Mouse (Mus musculus) liver, embryonic 16.5 days (tissue): ENCODE measurements at regions not wholly inside any gene's neighbourhood (a gene's known extent, or its start where the extent isn't known, plus 50 kb on each side); places are given as distances from the start of the nearest gene placed in this dataset.

Experiments
- ATAC-seq: fragments of 200-750 bp; cut with Nextera tagmentation; 2 replicates; pipeline ENCODE4 v1.8.0; 2017; ENCODE audit warnings: low read depth, mild to moderate bottlenecking, moderate number of reproducible peaks, moderate library complexity
- H3K27ac ChIP-seq: fragments of 300-500 bp; sonication (generic); 2 replicates; pipeline ENCODE4 v1.5.1; 2014; ENCODE audit warnings: mild to moderate bottlenecking, low read length
- H3K27me3 ChIP-seq: fragments of 300-500 bp; sonication (generic); 2 replicates; pipeline ENCODE4 v1.6.1; 2014; ENCODE audit warnings: low read depth, low read length, mixed read lengths; ENCODE audit not compliant: control insufficient read depth, insufficient read depth
- H3K36me3 ChIP-seq: fragments of 300-500 bp; sonication (generic); 2 replicates; pipeline ENCODE4 v1.6.1; 2014; ENCODE audit warnings: mild to moderate bottlenecking; ENCODE audit not compliant: control insufficient read depth, insufficient read depth
- H3K4me1 ChIP-seq: fragments of 300-500 bp; sonication (generic); 2 replicates; pipeline ENCODE4 v1.6.1; 2014; ENCODE audit warnings: low read depth, low read length, mixed read lengths; ENCODE audit not compliant: control insufficient read depth
- H3K4me2 ChIP-seq: fragments of 300-500 bp; sonication (generic); 2 replicates; pipeline ENCODE4 v1.6.1; 2014; ENCODE audit warnings: low read depth, low read length, mixed read lengths
- H3K4me3 ChIP-seq: fragments of 300-500 bp; sonication (generic); 2 replicates; pipeline ENCODE4 v1.5.1; 2014; ENCODE audit warnings: low read depth, mild to moderate bottlenecking, low read length
- H3K9ac ChIP-seq: fragments of 300-500 bp; sonication (generic); 2 replicates; pipeline ENCODE4 v1.6.1; 2014; ENCODE audit warnings: low read depth, low read length
- H3K9me3 ChIP-seq: fragments of 300-500 bp; sonication (generic); replicated peaks from 2 replicates; pipeline ENCODE4 v1.6.1; 2016; ENCODE audit warnings: low read length; ENCODE audit not compliant: control insufficient read depth
- WGBS: fragments of 180-500 bp; shearing (Covaris S2); extraction: QIAGEN DNeasy Blood & Tissue Kit; methylation state at CpG from one replicate; pipeline ENCODE4 v1.1.7; 2014; ENCODE audit not compliant: insufficient replicate concordance; 5-methylcytosine and 5-hydroxymethylcytosine counted together

- Histone ChIP-seq H3K4me1 (no peaks in the 10 kb centered on the region), H3K4me3 (no peak overlapping the region)
- 50% methylated on average over 3 of the region's 3 CpGs for WGBS
These were observed 735.6 kb downstream of the Flrt2 start for GRCm38 (mm10) chr12:96427589-96427988.

GRCm38 (mm10) chr12:96442546-96442945 lies 750.5 kb downstream of the Flrt2 start:
- H3K4me1 ChIP-seq: no peaks in the 10 kb centered on the region
- H3K9me3 ChIP-seq: no peaks in the 10 kb centered on the region
- no peaks in the 10 kb centered on the region for H3K36me3 ChIP-seq
- no peak overlapping the region for H3K27ac ChIP-seq
- H3K27me3 ChIP-seq: no peaks in the 10 kb centered on the region
- ATAC-seq: no peak
- no peak overlapping the region for H3K4me2 ChIP-seq
- no peak overlapping the region for H3K9ac ChIP-seq
- no peak overlapping the region for H3K4me3 ChIP-seq
- 60% methylated on average over 3 of the region's 3 CpGs for WGBS

More at GRCm38 (mm10) chr12:96427589-96427988, 735.6 kb downstream of the Flrt2 start:
- Histone ChIP-seq H3K27me3 (no peaks in the 10 kb centered on the region), H3K36me3 (no peaks in the 10 kb centered on the region), H3K27ac (no peak overlapping the region), H3K9ac (no peak overlapping the region), H3K9me3 (no peaks in the 10 kb centered on the region), H3K4me2 (no peak overlapping the region)
- no peak for ATAC-seq

GRCm38 (mm10) chr12:96453374-96453773 lies 761.3 kb downstream of the Flrt2 start:
- WGBS: 45% methylated on average over 3 of the region's 3 CpGs
- H3K4me2 ChIP-seq: no peak overlapping the region
- no peaks in the 10 kb centered on the region for H3K27me3 ChIP-seq
- H3K4me3 ChIP-seq: no peak overlapping the region
- H3K27ac ChIP-seq: no peak overlapping the region
- H3K9ac ChIP-seq: no peak overlapping the region
- H3K9me3 ChIP-seq: no peaks in the 10 kb centered on the region
- no peak for ATAC-seq
- H3K36me3 ChIP-seq: no peaks in the 10 kb centered on the region
- no peaks in the 10 kb centered on the region for H3K4me1 ChIP-seq

GRCm38 (mm10) chr12:96476344-96476743 lies 784.3 kb downstream of the Flrt2 start:
- Histone ChIP-seq H3K4me2 (no peak overlapping the region), H3K9me3 (no peaks in the 10 kb centered on the region), H3K27me3 (no peaks in the 10 kb centered on the region), H3K4me1 (no peaks in the 10 kb centered on the region), H3K9ac (no peak overlapping the region), H3K4me3 (no peak overlapping the region), H3K36me3 (no peaks in the 10 kb centered on the region), H3K27ac (no peak overlapping the region)
- 36% methylated on average over 3 of the region's 3 CpGs for WGBS
- ATAC-seq: no peak

- Histone ChIP-seq H3K4me1 (no peaks in the 10 kb centered on the region), H3K36me3 (no peaks in the 10 kb centered on the region), H3K27ac (no peak overlapping the region), H3K9ac (no peak overlapping the region), H3K9me3 (no peaks in the 10 kb centered on the region), H3K4me3 (no peak overlapping the region), H3K4me2 (no peak overlapping the region), H3K27me3 (no peaks in the 10 kb centered on the region)
- 66% methylated on average over 1 of the region's 1 CpGs for WGBS
- ATAC-seq: no peak
These were observed 796.5 kb downstream of the Flrt2 start for GRCm38 (mm10) chr12:96488448-96488960.

- no peaks in the 10 kb centered on the region for H3K36me3 ChIP-seq
- H3K4me1 ChIP-seq: no peaks in the 10 kb centered on the region
- H3K27ac ChIP-seq: no peak overlapping the region
- no peak overlapping the region for H3K4me3 ChIP-seq
- 31% methylated on average over 1 of the region's 1 CpGs for WGBS
- no peaks in the 10 kb centered on the region for H3K9me3 ChIP-seq
- ATAC-seq: no peak
- no peak overlapping the region for H3K9ac ChIP-seq
- no peaks in the 10 kb centered on the region for H3K27me3 ChIP-seq
- no peak overlapping the region for H3K4me2 ChIP-seq
These were observed 817.6 kb downstream of the Flrt2 start for GRCm38 (mm10) chr12:96509658-96510057.

GRCm38 (mm10) chr12:96558824-96559223 lies 866.8 kb downstream of the Flrt2 start:
- no peak overlapping the region for H3K4me2 ChIP-seq
- WGBS: 67% methylated on average over 1 of the region's 1 CpGs
- no peaks in the 10 kb centered on the region for H3K4me1 ChIP-seq
- H3K9ac ChIP-seq: no peak overlapping the region
- no peak overlapping the region for H3K27ac ChIP-seq
- no peaks in the 10 kb centered on the region for H3K9me3 ChIP-seq
- no peaks in the 10 kb centered on the region for H3K27me3 ChIP-seq
- no peak overlapping the region for H3K4me3 ChIP-seq
- H3K36me3 ChIP-seq: no peaks in the 10 kb centered on the region
- ATAC-seq: no peak

- H3K9ac ChIP-seq: no peak overlapping the region
- H3K4me3 ChIP-seq: no peak overlapping the region
- no peaks in the 10 kb centered on the region for H3K27me3 ChIP-seq
- no peaks in the 10 kb centered on the region for H3K4me1 ChIP-seq
- WGBS: 34% methylated on average over 3 of the region's 3 CpGs
- no peaks in the 10 kb centered on the region for H3K36me3 ChIP-seq
- no peak overlapping the region for H3K4me2 ChIP-seq
- no peak for ATAC-seq
- H3K9me3 ChIP-seq: no peaks in the 10 kb centered on the region
- no peak overlapping the region for H3K27ac ChIP-seq
These were observed 902.8 kb downstream of the Flrt2 start for GRCm38 (mm10) chr12:96594845-96595244.

GRCm38 (mm10) chr12:96615134-96615533 lies 923.1 kb downstream of the Flrt2 start:
- Histone ChIP-seq H3K4me3 (no peak overlapping the region), H3K36me3 (no peaks in the 10 kb centered on the region), H3K4me2 (no peak overlapping the region), H3K9me3 (no peaks in the 10 kb centered on the region), H3K4me1 (no peaks in the 10 kb centered on the region), H3K27me3 (no peaks in the 10 kb centered on the region), H3K9ac (no peak overlapping the region), H3K27ac (no peak overlapping the region)
- 46% methylated on average over 2 of the region's 2 CpGs for WGBS
- no peak for ATAC-seq
